Mouse (Mus musculus) ES-E14 (cell line): ENCODE results near the gene Tubb4a. TPM values are rescaled to one million over a fixed set of nuclear protein-coding genes. Genes with fewer than 3 reads are reported as not detected.

ENCODE experiments used
- DNase-seq: peaks from one replicate; pipeline ENCODE4 v3.0.0-alpha.2; 2013; ENCODE audit warnings: low read depth, low spot score
- H3K27ac ChIP-seq: 2 replicates; pipeline ENCODE4 v1.5.1; 2012; ENCODE audit warnings: low read depth, mild to moderate bottlenecking, low read length, moderate library complexity, mixed read lengths; ENCODE audit not compliant: poor library complexity, insufficient read depth, severe bottlenecking
- H3K36me3 ChIP-seq: 2 replicates; pipeline ENCODE4 v1.6.1; 2012; ENCODE audit warnings: mild to moderate bottlenecking, low read length, moderate library complexity, mixed read lengths; ENCODE audit not compliant: control insufficient read depth, poor library complexity, insufficient read depth, severe bottlenecking
- H3K4me1 ChIP-seq, 2 experiments: fragments of 150-350 bp in 1 of 2; sonication (generic) in 1 of 2; 2 replicates each; pipeline ENCODE4 v1.6.1; 2012; ENCODE audit warnings: low read length in 2 of 2, mild to moderate bottlenecking in 1 of 2, mixed read lengths in 1 of 2; ENCODE audit not compliant: control insufficient read depth in 2 of 2, insufficient read depth in 2 of 2, poor library complexity in 1 of 2
- H3K4me3 ChIP-seq, 2 experiments: fragments of 150-350 bp in 1 of 2; sonication (generic) in 1 of 2; 2 replicates each; pipeline ENCODE4 v1.5.1; 2012; ENCODE audit warnings: low read length in 2 of 2, low read depth in 1 of 2, mild to moderate bottlenecking in 1 of 2, mixed read lengths in 1 of 2; ENCODE audit not compliant: insufficient read depth in 1 of 2, poor library complexity in 1 of 2, severe bottlenecking in 1 of 2
- H3K9ac ChIP-seq: 2 replicates; pipeline ENCODE4 v1.6.1; 2012; ENCODE audit warnings: low read depth, mild to moderate bottlenecking, low read length, mixed read lengths; ENCODE audit not compliant: poor library complexity, insufficient read depth, severe bottlenecking
- H3K9me3 ChIP-seq: fragments of 150-350 bp; sonication (generic); 2 replicates; pipeline ENCODE4 v1.6.1; 2012; ENCODE audit warnings: low read depth, mild to moderate bottlenecking, low read length; ENCODE audit not compliant: control insufficient read depth, insufficient read depth
- CHD2 ChIP-seq: IDR thresholded peaks from 2 replicates; pipeline ENCODE4 v1.6.1; 2014; ENCODE audit warnings: mild to moderate bottlenecking, low read depth, low read length, inconsistent platforms
- HCFC1 ChIP-seq: IDR thresholded peaks from 2 replicates; pipeline ENCODE4 v1.6.1; 2012; ENCODE audit warnings: low read length, inconsistent platforms, borderline replicate concordance; ENCODE audit not compliant: insufficient read depth
- MAFK ChIP-seq: IDR thresholded peaks from 2 replicates; pipeline ENCODE4 v1.6.1; 2014; ENCODE audit warnings: mild to moderate bottlenecking, low read depth, low read length, inconsistent platforms; ENCODE audit not compliant: insufficient read depth
- ZC3H11A ChIP-seq: IDR thresholded peaks from 2 replicates; pipeline ENCODE4 v1.6.1; 2012; ENCODE audit warnings: low read depth, mild to moderate bottlenecking, inconsistent platforms, low read length, borderline replicate concordance
- ZNF384 ChIP-seq: IDR thresholded peaks from 2 replicates; pipeline ENCODE4 v1.6.1; 2012; ENCODE audit warnings: low read depth, low read length, inconsistent platforms
- in situ Hi-C, 2 experiments: fragments of 600-800 bp; cut with MboI; formaldehyde crosslinking; loops; one replicate each; pipeline ENCODE4 v1.15.1; 2025; ENCODE audit warnings: low sequenced_read_pairs in 2 of 2, inconsistent platforms in 1 of 2; ENCODE audit not compliant: unreplicated experiment in 2 of 2
- total RNA-seq: library from RNA; depleted of rRNA; stranded (reverse); fragments of 300-350 nt; gene quantifications from 2 replicates; pipeline ENCODE4 v1.2.3, GENCODE M21; 2012

Gene Tubb4a
- total RNA-seq, 1 experiment: 0.89 TPM

DNA sequence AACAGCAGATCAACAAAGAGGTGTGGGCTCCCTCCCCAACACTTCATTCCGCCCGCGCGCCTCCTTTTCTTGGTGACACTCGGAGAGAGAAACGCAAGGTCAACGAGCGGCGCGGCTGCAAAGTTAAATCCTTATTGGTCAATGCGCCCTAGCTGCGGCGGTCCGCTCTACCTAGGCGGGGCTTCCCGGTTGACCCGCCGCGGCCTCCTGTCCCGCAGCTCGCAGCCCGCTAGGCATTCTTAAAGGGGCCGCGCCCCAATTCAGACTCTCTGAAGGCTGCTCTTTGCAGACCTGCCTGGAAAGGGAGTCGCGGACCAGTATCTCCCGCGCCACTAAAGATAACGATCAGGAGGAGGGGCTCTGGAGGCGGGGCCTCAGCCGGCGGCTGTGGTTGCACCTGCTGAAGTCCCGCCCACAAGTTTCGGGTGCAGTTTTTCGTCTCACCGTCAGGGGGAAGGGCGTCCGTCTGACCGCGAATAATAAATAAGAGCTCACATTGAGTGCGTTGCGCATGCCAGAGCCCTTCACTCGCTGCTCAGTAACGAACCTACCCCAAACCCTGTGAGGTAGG, 27.3 kb downstream of the Tubb4a start:
- no peak; the same call in 1 of the 2 replicates for TF ChIP-seq HCFC1
- no peak for TF ChIP-seq MAFK
- no peak for TF ChIP-seq ZNF384
- no peak for TF ChIP-seq CHD2
- no peak for TF ChIP-seq ZC3H11A
- peak; percentile 94 for DNase-seq
- peaks cover 0 to 19% of the 10 kb centered on the region in 2 experiments; a peak in 2 of 4 replicates for H3K4me1 ChIP-seq
- peaks cover 3% of the 10 kb centered on the region; the same call in 1 of the 2 replicates for H3K36me3 ChIP-seq
- peak overlapping the region; percentile 92 to 98 for H3K4me3 ChIP-seq
- in situ Hi-C loops: no loop called here
- H3K9ac ChIP-seq: peak overlapping the region; percentile 41; the same call in 1 of the 2 replicates
- no peaks in the 10 kb centered on the region for H3K9me3 ChIP-seq
- H3K27ac ChIP-seq: no peak overlapping the region

DNA sequence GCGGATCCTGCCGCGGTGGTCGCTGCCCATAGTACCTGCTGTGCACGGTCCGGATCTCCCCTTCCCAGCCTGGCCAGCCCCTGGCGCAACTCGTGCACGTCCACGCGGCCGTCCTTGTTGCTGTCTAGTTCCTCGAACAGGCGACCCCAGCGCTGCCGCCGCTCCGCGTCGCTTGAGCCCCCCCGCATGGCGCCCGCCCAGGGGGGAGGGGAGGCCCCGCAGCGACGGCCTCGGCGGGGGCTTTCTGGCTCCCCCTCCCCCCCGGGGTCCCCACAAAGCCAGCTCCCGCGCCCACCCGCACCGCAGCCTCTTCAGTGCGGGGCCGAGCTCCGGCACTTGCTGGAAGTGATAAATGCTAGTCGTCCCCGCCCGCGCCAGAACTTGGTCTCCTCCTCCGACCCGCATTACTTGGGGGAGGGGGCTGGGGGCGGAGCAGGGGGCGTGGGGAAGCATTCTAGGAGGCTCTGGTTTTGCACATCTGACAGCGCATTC, 28.1 kb downstream of the Tubb4a start, which contains the start of gene Slc25a23:
TSS of gene Slc25a23 (minus strand) at position 378 of the 492 bp plus-strand sequence.
- Histone ChIP-seq H3K9ac (peak within 1 kb of the TSS; percentile 77), H3K36me3 (no peaks in the 10 kb centered on the region; the same call in 1 of the 2 replicates), H3K4me1 (peaks cover 0 to 17% of the 10 kb centered on the region in 2 experiments; a peak in 2 of 4 replicates), H3K9me3 (no peaks in the 10 kb centered on the region), H3K4me3 (peak within 1 kb of the TSS; percentile 92 to 98), H3K27ac (no peak within 1 kb of the TSS)
- TF ChIP-seq CHD2 (no peak), ZNF384 (no peak), ZC3H11A (no peak), HCFC1 (no peak), MAFK (no peak)
- in situ Hi-C loops: loop anchor here in 1 of 2 experiments (10.0 kb wide), 1 partner anchor 275 kb away; no protein-coding TSS in a partner anchor
- peak; percentile 71 for DNase-seq

DNA sequence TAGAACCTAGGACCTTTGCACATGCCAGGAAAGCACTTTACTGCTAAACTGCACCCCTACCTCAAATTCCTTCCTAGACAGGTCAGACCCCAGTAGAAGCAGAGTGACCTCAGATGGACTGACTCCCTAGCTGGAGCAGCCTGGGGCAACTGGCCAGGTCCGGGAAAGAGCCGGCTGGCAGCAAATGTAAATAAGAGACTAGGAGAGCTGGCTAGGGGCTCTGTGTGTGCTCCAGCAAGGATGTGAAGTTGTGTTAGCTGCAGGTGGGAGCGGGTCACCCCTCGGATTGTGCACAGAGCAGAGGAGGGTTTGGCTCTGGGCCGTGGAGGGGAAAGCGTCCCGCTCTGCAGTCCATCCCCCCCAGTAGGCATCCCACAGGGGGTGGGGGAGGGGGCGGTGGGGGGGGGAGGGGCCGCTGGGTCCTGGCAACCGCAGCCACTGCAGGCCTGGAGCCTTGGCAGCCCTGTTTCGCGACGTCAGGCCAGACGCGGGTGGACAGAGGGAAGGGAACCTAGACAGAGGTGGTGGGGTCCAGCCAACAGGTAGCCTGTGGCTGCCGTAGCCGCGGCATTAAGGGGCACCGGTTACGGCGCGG, 28.6 kb downstream of the Tubb4a start, which contains the start of gene Crb3:
TSS of gene Crb3 (plus strand) at position 215 of the 595 bp plus-strand sequence.
- Histone ChIP-seq H3K4me1 (peaks cover 0 to 17% of the 10 kb centered on the region in 2 experiments; a peak in 2 of 4 replicates), H3K36me3 (no peaks in the 10 kb centered on the region; the same call in 1 of the 2 replicates), H3K27ac (no peak within 1 kb of the TSS), H3K4me3 (peak within 1 kb of the TSS; percentile 92 to 98), H3K9me3 (no peaks in the 10 kb centered on the region), H3K9ac (peak within 1 kb of the TSS; percentile 77)
- no peak for TF ChIP-seq ZC3H11A
- TF ChIP-seq ZNF384: no peak
- TF ChIP-seq MAFK: no peak
- no peak for TF ChIP-seq CHD2
- TF ChIP-seq HCFC1: no peak
- in situ Hi-C loops: loop anchor here in 1 of 2 experiments (10.0 kb wide), 1 partner anchor 276 kb away; no protein-coding TSS in a partner anchor
- DNase-seq: no peak

DNA sequence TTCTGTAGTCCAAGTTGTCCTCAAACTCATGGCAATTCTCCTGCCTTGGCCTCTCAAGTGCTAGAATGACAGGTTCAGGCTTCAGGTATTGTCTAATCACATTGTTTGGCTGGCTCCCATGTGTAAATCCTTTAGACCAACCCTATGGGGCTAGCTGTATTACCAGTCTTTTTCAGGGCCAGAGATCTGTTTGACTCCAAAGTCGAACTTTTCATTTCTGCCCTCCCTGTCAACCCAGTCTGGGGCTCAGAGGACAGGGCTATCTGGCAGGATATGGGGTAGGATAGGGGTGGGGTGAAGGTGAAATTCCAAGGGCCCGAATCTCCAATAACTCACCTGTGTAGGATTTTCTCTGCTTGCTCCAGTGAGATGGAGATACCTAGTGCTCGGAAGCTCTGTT, 31.3 kb downstream of the Tubb4a start:
- Histone ChIP-seq H3K27ac (no peak overlapping the region), H3K36me3 (peaks cover 4% of the 10 kb centered on the region; the same call in 1 of the 2 replicates)

More for the DNA sequence above, 31.3 kb downstream of the Tubb4a start:
- no peak for TF ChIP-seq ZC3H11A
- TF ChIP-seq HCFC1: no peak
- no peak for TF ChIP-seq ZNF384
- no peak for TF ChIP-seq CHD2
- no peak for TF ChIP-seq MAFK
- DNase-seq: no peak
- no peak overlapping the region for H3K9ac ChIP-seq
- no peak overlapping the region for H3K4me3 ChIP-seq
- H3K4me1 ChIP-seq: peaks cover 0 to 10% of the 10 kb centered on the region in 2 experiments; a peak in 1 of 4 replicates
- H3K9me3 ChIP-seq: no peaks in the 10 kb centered on the region
- in situ Hi-C loops: loop anchor here in 1 of 2 experiments (10.0 kb wide), 1 partner anchor 279 kb away; no protein-coding TSS in a partner anchor
